Mouse (Mus musculus) ovary, postnatal 36 days (tissue): Measurements from ENCODE around the gene Fam214a.
"Not testable (repeated sequence)": the region's sequence is repeated elsewhere in the genome, so short reads cannot be mapped to it uniquely, and the experiment has no call there.

Experiments
- DNase-seq: peaks from one replicate; pipeline ENCODE4 v3.0.0; 2022; ENCODE audit warnings: low spot score, mixed read lengths

Gene Fam214a

DNA sequence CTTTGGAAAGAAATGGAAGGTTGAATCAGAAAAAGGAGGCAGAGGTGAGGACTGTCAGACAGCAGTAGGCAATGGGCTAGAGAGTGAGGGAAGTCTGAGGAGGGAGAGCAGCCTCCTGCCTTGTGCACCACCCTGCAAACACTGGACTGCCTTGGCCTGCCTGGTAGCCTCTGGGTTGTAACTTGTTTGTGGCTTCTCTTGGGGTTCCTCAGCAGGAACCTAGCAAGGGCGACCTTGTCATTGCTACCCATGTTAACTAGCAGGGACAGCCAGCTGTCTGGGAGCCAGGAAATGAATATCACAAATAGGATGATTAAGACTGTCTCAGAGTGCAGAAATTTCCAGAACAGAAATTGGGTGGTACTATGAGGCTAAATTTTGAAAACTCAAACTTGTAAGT lies 27.2 kb downstream of the Fam214a start:
- DNase-seq = no peak

DNA sequence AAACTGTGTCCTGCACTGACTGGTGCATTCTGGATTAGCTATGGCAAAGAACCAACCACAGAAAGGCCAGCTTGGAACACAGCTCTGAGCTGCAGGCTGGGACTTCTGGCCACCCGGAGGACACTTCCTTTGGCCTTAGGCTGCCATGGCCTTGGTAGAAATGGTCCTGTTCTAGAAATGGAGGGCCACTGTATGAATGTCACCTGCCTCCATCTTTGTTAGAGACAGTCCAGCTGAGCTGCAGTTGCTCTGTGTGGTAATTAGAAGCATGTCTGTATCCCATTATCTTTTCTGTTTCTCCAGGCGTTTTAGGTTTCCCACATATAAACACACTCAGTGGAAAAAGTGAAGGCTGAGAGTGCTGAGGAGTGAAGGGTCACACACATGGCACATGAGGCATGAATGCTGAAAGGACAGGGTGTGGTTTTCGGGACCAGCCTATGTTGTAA lies 29.0 kb downstream of the Fam214a start:
- DNase-seq = no peak

DNA sequence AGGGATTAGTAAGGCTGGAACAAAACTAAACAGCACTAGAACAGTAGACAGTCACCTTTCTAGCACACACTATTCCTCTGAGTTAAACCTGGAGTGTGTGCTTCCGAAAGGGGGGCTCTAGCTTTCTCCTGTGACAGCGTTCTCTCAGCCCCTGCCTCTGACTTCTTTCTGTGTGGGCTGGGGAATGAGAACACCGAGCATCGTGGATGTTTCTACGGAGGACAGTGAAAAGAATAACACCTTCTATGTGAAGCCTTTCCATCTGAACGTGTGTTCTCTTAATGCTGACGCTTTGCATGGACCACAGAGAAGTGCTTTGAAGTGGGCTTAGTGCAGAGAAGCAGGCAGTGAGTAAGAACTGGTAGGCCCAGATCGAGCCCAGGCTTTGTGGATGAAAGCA lies 29.5 kb downstream of the Fam214a start:
- DNase-seq = no peak

DNA sequence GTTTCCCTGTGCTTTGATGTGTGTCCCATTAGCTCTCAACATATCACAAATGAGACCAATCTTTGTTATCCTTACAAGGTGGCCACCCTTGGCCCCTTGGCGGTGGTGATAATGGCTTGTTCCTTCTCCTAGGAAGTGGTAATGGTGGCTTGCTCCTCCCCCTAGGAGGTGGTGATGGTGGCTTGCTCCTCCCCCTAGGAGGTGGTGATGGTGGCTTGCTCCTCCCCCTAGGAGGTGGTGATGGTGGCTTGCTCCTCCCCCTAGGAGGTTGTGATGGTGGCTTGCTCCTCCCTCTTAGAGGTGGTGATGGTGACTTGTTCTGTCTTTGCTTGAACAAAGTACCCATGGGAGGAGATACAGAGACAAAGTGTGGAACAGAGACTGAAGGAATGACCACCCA lies 30.0 kb downstream of the Fam214a start:
- DNase-seq = not testable (repeated sequence)

DNA sequence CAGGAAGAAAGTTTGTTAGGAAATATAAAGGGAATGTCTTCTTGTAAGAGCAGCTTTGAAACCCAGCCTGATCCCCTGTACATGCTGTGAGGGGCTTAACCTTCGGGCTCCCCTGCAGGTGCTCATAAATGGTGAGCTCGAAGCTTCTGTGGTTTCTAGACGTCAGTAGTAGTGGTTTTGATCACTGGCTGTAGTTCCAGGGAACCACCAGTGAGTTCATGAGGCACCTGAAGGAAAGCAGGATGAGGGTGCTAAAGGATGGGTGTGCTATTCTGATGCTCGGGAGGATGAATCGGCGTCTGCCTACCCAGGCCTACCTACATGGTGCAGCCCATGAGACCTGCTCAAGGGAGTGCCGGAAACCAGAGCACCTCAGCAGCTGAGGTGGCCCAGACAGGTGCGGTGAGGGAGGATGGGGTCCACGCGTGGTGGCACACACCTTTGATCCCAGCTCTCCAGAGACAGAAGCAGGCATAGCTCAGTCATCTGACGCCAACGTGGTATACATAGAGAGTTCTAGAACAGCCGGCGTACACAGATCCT lies 32.6 kb downstream of the Fam214a start:
- DNase-seq = no peak

DNA sequence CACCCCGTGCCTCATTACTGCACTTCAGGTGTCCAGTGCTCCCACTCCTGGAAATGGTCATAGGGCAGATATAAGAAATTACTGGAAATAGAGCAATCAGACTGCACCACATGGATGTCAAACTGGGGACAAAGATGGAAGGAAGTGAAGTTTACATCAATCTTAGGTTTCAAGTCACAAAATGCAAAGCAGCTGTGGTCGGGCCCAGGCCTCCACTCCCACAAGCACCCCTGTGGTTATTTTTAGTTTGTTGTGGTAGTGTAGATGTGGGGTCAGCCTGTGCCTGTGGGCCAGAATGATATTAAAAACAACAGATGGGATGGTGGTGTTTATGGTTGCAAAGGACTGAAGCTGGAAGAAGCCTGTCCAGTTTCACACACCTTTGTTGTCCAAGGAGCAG lies 33.1 kb downstream of the Fam214a start:
- no peak for DNase-seq

DNA sequence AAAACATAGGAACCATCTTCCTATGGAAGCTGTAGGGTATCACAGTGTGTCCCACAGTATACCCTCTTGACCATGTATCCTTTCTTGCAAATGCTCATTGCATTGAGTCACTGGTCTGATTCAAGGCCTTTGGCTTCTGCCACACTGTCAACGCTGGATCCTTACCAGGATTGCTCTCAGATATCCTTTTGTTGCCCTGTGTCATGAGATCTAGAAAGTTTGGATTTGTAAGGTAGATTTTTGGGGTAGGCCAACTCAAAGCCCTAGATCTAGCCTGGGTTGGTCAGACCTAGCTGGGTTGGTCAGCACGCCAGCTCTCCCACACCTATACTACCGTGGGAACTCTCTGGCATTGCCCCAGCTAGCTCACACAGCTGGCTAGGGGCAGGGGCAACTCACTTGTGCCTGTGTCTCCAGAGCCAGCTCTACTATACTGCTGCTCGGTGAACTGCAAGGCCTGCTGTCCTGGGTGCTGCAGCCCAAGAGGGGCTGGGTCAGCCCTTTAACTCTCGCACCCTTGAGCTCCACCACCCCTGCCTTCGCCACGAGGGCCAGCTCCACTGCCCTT lies 36.3 kb downstream of the Fam214a start:
- DNase-seq = no peak

DNA sequence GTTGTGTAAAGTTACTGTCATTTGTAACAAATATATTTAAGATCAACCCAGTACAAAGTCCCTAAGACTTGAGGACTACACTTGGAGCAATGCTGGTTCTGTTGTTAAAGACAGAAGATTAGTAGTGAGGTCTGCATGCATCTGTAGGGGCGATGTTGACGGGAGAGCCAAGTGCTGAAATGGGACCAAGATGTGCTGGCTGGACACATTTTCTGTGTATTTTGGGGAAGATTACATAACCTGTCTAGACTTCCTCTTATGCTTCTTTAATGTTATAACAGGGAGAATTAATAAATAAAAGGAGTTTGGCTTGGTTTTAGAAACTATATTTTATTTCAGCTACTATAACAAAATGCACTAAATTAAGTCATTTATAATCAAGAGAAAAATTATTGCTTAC lies 37.3 kb downstream of the Fam214a start:
- no peak for DNase-seq

DNA sequence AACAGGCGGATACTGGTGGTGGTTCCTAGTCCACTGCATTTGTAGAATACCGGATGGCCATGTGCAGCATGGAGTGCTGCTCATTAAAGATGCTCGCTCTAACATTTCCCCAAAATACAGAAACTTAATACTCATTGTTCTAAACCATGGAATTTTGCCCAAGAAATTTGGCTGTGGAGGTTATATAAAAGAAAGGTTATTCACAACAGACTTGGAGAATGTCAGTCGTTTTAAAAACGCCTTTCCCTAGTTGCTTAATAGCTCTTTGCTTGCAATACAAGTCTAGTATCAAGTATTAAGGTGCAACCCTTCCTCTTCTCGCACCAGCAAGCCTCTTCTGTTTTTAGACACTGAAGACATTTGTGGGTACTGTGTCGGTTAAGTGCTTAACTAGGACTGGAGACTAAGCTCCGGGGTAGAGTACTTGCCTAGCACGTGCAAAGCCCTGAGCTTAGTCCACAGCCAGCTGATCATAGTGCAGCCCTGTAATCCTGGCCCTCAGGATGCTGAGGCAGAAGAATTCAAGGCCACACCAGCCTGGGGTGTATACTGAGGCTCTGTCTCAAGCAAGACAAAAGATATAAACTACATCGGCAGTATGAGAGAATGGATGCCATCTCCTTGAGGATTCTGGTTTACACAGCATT lies 42.0 kb downstream of the Fam214a start:
- no peak for DNase-seq

DNA sequence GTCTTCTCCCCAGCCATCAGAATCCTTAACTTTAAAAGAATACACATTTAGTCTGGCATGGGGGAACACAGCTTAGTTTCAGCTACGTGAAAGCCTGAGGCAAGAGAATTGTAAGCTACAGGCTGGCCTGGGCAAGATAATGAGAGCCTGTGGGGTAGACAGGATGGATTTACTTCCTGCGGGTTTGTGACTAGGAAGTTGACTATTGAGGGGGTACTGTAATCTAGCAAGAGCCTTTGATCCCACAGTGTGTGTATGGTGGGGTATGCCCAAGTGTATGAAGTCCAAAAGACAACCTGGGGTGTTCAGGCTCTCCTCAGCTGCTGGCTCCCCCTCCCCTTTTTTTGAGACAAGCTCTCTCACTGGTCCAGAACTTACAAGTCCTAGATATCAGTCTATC lies 43.7 kb downstream of the Fam214a start:
- DNase-seq = no peak

DNA sequence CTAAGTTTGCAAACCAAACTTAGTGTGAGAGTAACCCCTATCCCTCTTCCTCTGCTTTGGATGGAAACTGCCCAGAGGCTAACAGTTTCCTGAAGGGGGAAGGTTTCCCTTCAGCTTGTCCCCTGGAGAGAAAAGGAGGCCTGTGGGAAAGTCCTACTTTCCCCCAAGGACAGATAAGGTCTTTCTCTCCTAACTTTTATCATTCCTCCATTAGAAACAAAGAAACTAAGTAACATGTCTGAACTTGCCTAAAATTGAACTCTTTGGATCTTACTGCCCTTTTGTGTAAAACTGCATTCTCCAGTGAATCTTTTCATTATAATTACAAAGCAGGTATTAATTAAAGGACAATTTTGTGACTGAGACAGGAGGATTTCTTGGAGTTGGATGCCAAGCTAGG lies 45.3 kb downstream of the Fam214a start:
- no peak for DNase-seq

DNA sequence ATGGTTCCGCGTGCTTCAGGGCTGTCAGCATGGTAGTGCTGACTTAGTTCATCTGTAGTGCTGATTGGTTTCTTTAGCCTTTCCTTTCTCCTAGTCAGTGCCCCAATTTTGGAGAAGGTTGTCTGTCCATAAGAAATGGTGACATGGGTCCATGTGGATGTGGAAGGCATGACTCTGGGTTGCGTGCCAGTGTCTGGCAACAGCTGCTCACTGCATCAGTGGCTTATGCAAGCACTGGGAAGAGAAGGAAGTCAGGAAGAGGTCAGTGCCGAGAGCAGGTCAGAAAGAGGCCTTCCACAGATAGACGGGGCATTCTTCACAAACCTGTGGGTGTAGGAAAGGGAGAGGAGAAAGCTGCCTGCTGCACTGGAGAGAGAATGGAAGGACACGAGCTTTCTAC lies 48.3 kb downstream of the Fam214a start:
- DNase-seq = peak; percentile 27

DNA sequence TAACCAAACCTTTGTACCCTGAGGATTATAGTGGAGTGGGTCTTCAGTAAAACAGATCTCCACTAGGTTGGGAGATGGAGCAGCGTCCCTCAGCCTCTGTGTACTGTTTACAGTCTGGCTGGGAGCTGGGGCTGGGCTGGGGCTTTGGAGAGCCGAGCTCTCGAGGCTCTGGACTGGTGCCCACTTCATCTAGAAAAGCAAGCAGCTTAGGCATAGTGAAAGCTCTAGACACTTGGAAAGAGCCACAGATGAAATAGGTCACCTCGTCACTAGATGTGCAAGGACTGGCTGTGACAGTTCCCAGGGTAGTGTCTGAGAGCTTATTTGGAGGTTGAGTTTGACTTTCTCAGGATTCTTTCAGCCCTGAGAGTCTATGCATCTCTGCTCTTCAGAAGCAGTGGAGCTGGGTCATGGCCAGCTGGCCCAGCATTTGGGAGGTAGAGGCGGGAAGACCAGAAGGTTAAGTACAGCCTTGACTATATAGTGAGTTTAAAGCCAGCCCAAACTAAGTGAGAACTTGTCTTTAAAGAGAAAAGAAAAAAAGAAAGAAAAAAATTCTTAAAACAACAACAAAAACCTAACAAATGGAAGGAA lies 49.0 kb downstream of the Fam214a start:
- DNase-seq = no peak

DNA sequence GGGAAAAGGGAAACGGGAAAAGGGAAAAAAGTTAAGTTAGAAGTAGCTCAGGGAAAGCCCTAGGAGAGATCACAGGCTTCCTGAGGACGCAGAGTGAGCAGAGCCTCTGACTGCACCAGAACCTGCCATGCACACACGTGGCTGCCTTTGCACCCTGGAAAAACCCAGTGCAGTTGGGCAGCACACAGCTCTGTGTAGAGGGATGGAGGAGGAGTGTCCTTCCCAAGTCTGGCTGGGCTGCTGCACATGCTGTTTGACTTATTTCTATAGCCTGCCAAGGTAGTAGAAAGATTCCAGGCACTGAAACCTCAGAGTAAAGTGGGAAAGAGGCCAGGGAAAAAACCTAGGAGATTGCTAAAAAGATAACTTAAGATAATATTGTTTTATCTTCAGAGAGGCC lies 49.6 kb downstream of the Fam214a start:
- no peak for DNase-seq

DNA sequence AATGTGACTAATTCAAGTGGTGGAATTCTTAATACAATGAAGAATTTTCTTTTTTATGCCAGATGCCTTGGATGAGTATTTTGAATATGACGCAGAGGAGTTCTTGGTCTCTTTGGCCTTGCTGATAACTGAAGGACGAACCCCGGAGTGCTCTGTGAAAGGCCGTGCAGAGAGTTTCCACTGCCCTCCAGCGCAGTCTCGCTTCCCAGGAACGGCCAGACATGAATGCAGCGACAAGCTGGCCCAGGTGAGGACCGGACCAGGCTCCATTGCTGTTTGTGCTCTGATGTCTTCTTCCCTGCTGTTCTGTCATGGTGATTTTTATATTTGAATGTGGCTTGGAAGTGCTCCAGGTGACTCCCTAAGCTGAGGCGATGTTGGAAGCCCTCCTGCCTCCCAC lies 51.5 kb downstream of the Fam214a start:
- DNase-seq = peak; percentile 56

DNA sequence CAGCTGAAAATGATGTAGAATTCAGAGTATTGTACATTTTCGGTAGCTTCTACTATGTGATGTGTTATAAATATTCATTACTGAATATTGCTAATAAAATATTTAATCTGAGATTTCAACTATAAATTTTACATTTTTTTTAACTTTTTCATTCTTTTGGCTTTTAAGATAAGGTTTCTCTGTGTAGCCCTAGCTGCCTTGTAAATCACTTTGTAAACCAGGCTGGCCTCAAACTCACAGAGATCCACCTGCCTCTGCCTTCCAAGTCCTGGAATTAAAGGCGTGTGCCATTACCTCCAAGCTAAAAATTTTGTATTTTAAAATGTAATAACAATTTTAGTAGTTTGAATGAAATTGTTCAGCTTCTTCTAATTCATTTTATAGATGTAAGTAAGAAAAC lies 63.9 kb downstream of the Fam214a start:
- no peak for DNase-seq

DNA sequence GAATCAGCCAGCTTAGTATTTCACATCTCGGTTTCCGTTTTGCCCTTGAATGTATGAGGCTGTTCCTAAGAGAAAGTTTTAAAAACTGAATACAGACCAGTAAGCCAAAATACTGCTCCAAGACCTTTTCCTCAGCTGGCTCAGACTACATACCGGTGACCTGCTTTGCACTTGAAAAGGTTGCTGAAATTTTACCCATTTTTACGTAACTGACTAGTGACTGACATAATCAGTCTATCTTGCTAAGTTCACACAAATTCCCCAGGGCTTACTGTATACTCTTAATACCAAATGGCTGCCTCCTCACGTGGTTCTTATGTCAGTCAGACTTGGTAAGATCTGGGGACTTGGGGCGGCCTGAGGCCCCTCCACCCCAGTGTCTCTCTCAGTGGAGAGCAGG lies 66.5 kb downstream of the Fam214a start:
- DNase-seq = no peak

DNA sequence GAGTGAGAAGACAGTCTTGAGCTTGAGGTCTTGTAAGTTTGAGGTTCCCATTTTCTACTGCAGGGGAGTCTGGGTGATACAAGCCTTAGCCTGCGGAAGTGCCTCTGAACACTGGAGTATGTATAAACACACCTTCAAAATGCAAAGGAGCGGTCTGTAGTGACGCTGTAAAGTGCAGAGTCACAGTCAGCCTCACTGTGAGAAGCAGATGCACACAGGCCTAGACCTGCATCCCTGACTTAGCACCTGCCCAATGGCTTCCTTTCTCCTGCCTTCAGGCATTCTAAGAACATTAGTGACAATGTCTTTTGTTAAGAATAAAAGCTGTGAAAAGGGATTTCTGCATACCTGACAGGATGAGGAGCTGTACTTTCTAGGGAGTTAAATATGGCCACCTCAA lies 66.9 kb downstream of the Fam214a start:
- no peak for DNase-seq

DNA sequence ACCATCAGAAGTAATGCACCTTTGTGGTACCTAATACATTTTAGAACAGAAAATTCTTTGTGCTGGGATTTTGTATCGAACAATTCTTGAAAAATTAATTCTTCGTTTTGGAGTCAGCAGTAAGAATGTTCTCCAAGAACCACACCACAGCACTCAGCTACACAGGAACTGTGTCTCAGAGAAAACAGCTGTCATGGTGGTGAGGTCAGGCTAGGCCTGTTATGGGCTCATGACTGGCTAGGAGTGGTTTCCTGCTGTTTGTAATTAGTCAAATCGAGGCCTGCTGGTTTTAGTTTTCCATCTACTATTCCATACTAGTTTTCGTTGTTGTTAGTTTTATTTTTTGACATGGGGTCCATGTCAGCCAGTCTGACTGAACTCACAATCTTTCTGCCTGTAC lies 67.9 kb downstream of the Fam214a start:
- DNase-seq = no peak

DNA sequence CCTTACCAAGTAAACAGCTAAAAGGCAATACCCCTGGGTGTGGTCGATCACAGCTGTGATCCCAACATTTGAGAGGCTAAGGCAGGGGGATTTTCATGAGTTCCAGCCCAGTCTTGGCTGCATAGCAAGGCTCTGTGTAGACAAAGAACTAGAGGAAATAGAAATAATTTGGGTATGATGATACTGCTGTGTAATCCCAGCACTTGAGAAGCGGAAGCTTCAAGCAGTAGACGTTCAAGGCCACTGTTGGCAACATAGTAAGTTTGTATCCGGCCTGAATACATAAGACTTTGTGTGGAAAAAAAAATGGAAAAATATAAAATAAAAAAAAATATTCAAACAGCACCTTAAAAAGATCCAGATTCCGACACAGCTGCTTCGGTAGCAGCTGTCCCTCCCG lies 69.9 kb downstream of the Fam214a start:
- no peak for DNase-seq

DNA sequence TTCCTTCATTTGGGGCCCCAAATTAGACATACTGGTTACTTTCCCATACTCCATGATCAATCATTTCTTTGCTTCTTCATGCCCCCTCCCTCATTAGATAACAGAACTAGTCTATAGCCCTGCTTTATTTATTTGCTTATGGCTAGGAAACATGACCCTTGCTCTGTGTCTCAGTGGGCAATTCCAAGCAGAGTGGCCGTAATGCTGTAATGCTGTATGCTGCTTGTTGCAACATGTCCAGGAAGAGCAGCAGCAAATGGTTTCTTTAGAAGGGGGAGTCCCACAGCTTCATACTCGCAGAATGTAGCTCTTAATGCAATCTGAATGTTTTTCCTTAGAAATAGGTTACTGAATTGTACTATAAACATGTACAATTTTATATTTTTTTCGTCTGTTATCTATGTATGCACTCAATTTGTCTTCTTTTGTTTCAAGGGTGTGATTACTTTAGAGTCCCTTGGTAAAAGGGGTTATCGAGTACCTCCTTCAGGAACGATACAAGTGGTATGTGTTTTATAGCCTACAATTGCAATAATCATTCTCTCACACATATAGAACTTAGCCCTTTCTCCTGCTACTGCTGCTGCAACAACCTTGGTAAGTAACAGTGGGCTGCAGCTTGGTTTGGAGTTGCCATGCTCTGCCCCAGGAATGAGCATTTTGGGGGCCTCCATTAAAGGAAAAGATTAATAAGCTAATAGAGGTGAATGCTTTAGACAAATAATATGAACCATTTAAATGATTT lies 70.6 kb downstream of the Fam214a start:
- DNase-seq = no peak

DNA sequence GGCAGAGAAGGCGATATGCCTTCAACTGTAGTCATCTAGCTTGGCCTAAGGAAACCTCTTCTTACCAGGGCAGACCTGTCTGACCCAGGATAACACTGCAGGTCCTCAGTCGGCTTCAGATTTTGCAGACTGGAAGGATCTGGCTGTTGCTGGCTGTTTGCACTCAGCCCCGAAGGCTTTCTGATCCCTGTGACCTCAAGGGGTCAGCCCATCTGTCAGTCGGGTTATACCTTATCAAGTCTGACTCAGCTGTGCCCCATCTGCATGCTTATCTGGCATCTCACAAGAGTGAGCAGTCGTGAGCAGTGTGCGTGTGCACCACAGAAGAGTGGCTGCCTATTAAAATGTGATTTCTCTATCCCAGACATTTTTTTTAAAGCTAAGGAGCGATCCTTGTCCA lies 71.4 kb downstream of the Fam214a start:
- no peak for DNase-seq

DNA sequence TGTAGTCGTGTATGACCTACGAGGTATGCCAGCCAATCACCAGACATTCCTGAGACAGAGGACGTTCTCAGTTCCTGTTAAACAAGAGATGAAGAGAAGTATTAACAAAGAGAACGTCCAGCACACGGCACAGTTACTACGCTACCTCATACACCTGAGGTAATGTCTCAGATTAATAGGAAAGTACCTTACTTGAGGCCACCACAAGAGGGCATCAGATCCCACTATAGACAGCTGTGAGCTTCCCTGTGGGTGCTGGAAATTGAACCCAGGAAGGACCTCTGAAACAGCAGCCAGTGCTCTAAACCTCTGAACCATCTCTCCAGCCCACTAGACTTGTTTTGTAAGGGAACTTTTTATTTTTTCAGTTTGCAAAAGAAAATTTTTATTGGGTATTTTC lies 73.0 kb downstream of the Fam214a start:
- DNase-seq = no peak
